Mouse (Mus musculus) thymus, postnatal 0 days (tissue): ENCODE measurements around the gene Jund. TPM values are rescaled to one million over a fixed set of nuclear protein-coding genes. Genes with fewer than 3 reads are reported as not detected.
A peak's percentile ranks its signal among the peaks of the same experiment; 100 is the strongest.

Experiments used
- DNase-seq: peaks from one replicate; pipeline ENCODE4 v3.0.0-alpha.2; 2015; ENCODE audit warnings: low spot score
- polyA plus RNA-seq: library from polyadenylated mRNA; unstranded; fragments of >200 nt; fragmentation: Nextera tagmentation; extraction: Ambion mirVana; gene quantifications from 2 replicates; pipeline ENCODE4 v1.2.1, GENCODE M21; 2015

Jund gene
- polyA plus RNA-seq, 1 experiment from 2014 or later = 111 TPM

GRCm38 (mm10) chr8:70699116-70699833 lies 526 bp downstream of the Jund start:
- DNase-seq = no peak

GRCm38 (mm10) chr8:70699834-70700554 lies 1.2 kb downstream of the Jund start:
- peak; percentile 90 for DNase-seq

- DNase-seq = peak; percentile 96
Measured at GRCm38 (mm10) chr8:70700555-70700922, 1.8 kb downstream of the Jund start.

- no peak for DNase-seq
Measured at GRCm38 (mm10) chr8:70701048-70701981, 2.6 kb downstream of the Jund start.

GRCm38 (mm10) chr8:70701982-70702841 lies 3.5 kb downstream of the Jund start:
- no peak for DNase-seq

- DNase-seq = no peak
Measured at GRCm38 (mm10) chr8:70702842-70703182, 4.1 kb downstream of the Jund start.

- no peak for DNase-seq
Measured at GRCm38 (mm10) chr8:70703287-70703686, 4.5 kb downstream of the Jund start, which contains the start of gene Iqcn. Gene Iqcn, plus strand, starts transcription at chr8:70703457.

GRCm38 (mm10) chr8:70708281-70708680 lies 9.5 kb downstream of the Jund start:
- no peak for DNase-seq

- no peak for DNase-seq
Measured at GRCm38 (mm10) chr8:70709794-70710193, 11.0 kb downstream of the Jund start.

GRCm38 (mm10) chr8:70710296-70710695 lies 11.5 kb downstream of the Jund start:
- no peak for DNase-seq

- DNase-seq = no peak
Measured at GRCm38 (mm10) chr8:70711041-70711440, 12.3 kb downstream of the Jund start.

GRCm38 (mm10) chr8:70713991-70714390 lies 15.2 kb downstream of the Jund start:
- no peak for DNase-seq

- DNase-seq = no peak
Measured at GRCm38 (mm10) chr8:70715086-70715485, 16.3 kb downstream of the Jund start.

- DNase-seq = no peak
Measured at GRCm38 (mm10) chr8:70716521-70717400, 18.0 kb downstream of the Jund start.

GRCm38 (mm10) chr8:70718297-70718696 lies 19.5 kb downstream of the Jund start, which contains the start of gene Gm3336:
Gene Gm3336, plus strand, starts transcription at chr8:70718543.
- peak; percentile 80 for DNase-seq

- no peak for DNase-seq
Measured at GRCm38 (mm10) chr8:70719796-70720270, 21.1 kb downstream of the Jund start.

- DNase-seq = peak; percentile 76
Measured at GRCm38 (mm10) chr8:70720739-70721138, 22.0 kb downstream of the Jund start.

GRCm38 (mm10) chr8:70721601-70722000 lies 22.9 kb downstream of the Jund start:
- DNase-seq = no peak

GRCm38 (mm10) chr8:70723486-70724210 lies 24.9 kb downstream of the Jund start, which contains the start of gene Pde4c:
Gene Pde4c, plus strand, starts transcription at chr8:70723720.
- DNase-seq = no peak
